Mouse (Mus musculus) adrenal gland, postnatal 36 days (tissue): ENCODE data around the gene Nudt8. TPM values are rescaled to one million over a fixed set of nuclear protein-coding genes. Genes with fewer than 3 reads are reported as not detected.
"Not testable (repeated sequence)": the region's sequence is repeated elsewhere in the genome, so short reads cannot be mapped to it uniquely, and the experiment has no call there.

Experiments used
- DNase-seq, 2 experiments: peaks; one replicate each; pipeline ENCODE4 v3.0.0; 2021; ENCODE audit warnings: mixed read lengths in 1 of 2
- long read RNA-seq, 2 experiments: library from polyadenylated mRNA; stranded (forward); transcript quantifications; one replicate each; pipeline ENCODE4 v2.0.0; 2021; ENCODE audit warnings: borderline sequencing depth in 2 of 2
- total RNA-seq, 2 experiments: library from RNA; stranded (reverse); gene quantifications; 2 replicates each; pipeline ENCODE4 v1.2.3; 2021

The Nudt8 gene
- total RNA-seq = 10 to 100 TPM; 20.4 to 30.8 TPM
- long read RNA-seq, experiment 1, transcript Nudt8-201 (4 exons, 787 nt) = major isoform, 30 of 41 reads
- long read RNA-seq, experiment 1, transcript Nudt8-202 (3 exons, 1,082 nt) = minor isoform, 9 of 41 reads
- long read RNA-seq, experiment 1, partial matches to known transcripts = 1 of 41 reads
- long read RNA-seq, experiment 1, other reads (novel, unspliced or antisense) = 1 of 41 reads
- long read RNA-seq, experiment 2, transcript Nudt8-201 (4 exons, 787 nt) = major isoform, 13 of 16 reads
- long read RNA-seq, experiment 2, partial matches to known transcripts = 1 of 16 reads
- long read RNA-seq, experiment 2, other reads (novel, unspliced or antisense) = 0 of 16 reads

GRCm38 (mm10) chr19:4000119-4000900 lies at the start of gene Nudt8, which contains the start of gene Gm49405:
TSS of gene Nudt8 (plus strand) at chr19:4000580.
TSS of gene Gm49405 (plus strand) at chr19:4000626.
- peak; percentile 94 to 96 for DNase-seq

- no peak for DNase-seq
Observed at GRCm38 (mm10) chr19:3951461-3951860, 48.9 kb upstream of the Nudt8 start.

- DNase-seq = no peak
Observed at GRCm38 (mm10) chr19:3952099-3952498, 48.3 kb upstream of the Nudt8 start.

- DNase-seq = peak in 1 of 2 experiments; percentile 12
Observed at GRCm38 (mm10) chr19:3955033-3955432, 45.3 kb upstream of the Nudt8 start.

GRCm38 (mm10) chr19:3955804-3956203 lies 44.6 kb upstream of the Nudt8 start:
- DNase-seq = peak in 1 of 2 experiments; percentile 36

GRCm38 (mm10) chr19:3957296-3958036 lies 42.9 kb upstream of the Nudt8 start:
- DNase-seq = not testable (repeated sequence)

- no peak for DNase-seq
Observed at GRCm38 (mm10) chr19:3958470-3958869, 41.9 kb upstream of the Nudt8 start, which contains the start of gene Aldh3b3. TSS of gene Aldh3b3 (plus strand) at chr19:3958645.

GRCm38 (mm10) chr19:3959030-3959429 lies 41.4 kb upstream of the Nudt8 start:
- no peak for DNase-seq

- DNase-seq = no peak
Observed at GRCm38 (mm10) chr19:3960211-3960610, 40.2 kb upstream of the Nudt8 start.

GRCm38 (mm10) chr19:3961805-3962204 lies 38.6 kb upstream of the Nudt8 start:
- not testable (repeated sequence) for DNase-seq

GRCm38 (mm10) chr19:3962469-3962868 lies 37.9 kb upstream of the Nudt8 start:
- no peak for DNase-seq

GRCm38 (mm10) chr19:3964030-3964429 lies 36.4 kb upstream of the Nudt8 start:
- DNase-seq = no peak

- no peak for DNase-seq
Observed at GRCm38 (mm10) chr19:3966330-3967075, 33.9 kb upstream of the Nudt8 start.

- no peak for DNase-seq
Observed at GRCm38 (mm10) chr19:3967258-3967657, 33.1 kb upstream of the Nudt8 start.

GRCm38 (mm10) chr19:3972229-3972628 lies 28.2 kb upstream of the Nudt8 start, which contains the start of gene Aldh3b2:
TSS of gene Aldh3b2 (plus strand) at chr19:3972328.
- DNase-seq = no peak

- DNase-seq = not testable (repeated sequence)
Observed at GRCm38 (mm10) chr19:3974608-3975007, 25.8 kb upstream of the Nudt8 start.

GRCm38 (mm10) chr19:3975866-3976265 lies 24.5 kb upstream of the Nudt8 start:
- no peak for DNase-seq

- peak; percentile 81 to 86 for DNase-seq
Observed at GRCm38 (mm10) chr19:3980309-3980708, 20.1 kb upstream of the Nudt8 start.

- DNase-seq = no peak
Observed at GRCm38 (mm10) chr19:3980917-3981316, 19.5 kb upstream of the Nudt8 start.

GRCm38 (mm10) chr19:3983527-3984200 lies 16.7 kb upstream of the Nudt8 start:
- DNase-seq = no peak

- DNase-seq = peak; percentile 64 to 87
Observed at GRCm38 (mm10) chr19:3985261-3985681, 15.1 kb upstream of the Nudt8 start.
